Mouse (Mus musculus) myocyte (in vitro differentiated cells): ENCODE results near the gene Hist1h2ak. TPM values are rescaled to one million over a fixed set of nuclear protein-coding genes. Genes with fewer than 3 reads are reported as not detected.
"Not testable (repeated sequence)": the region's sequence is repeated elsewhere in the genome, so short reads cannot be mapped to it uniquely, and the experiment has no call there.

ENCODE experiments used
- H3K27me3 ChIP-seq: one replicate; pipeline ENCODE4 v1.6.1; 2011; ENCODE audit not compliant: control insufficient read depth, insufficient read depth, insufficient read length
- H3K36me3 ChIP-seq: one replicate; pipeline ENCODE4 v1.6.1; 2011; ENCODE audit not compliant: control insufficient read depth, insufficient read depth
- H3K4me2 ChIP-seq: one replicate; pipeline ENCODE4 v1.6.1; 2011; ENCODE audit warnings: low read depth, control low read depth
- H3K4me3 ChIP-seq: one replicate; pipeline ENCODE4 v1.5.1; 2011; ENCODE audit warnings: mild to moderate bottlenecking, control low read depth, moderate library complexity
- H3K79me2 ChIP-seq: one replicate; pipeline ENCODE4 v1.6.1; 2011; ENCODE audit not compliant: control insufficient read depth, insufficient read depth
- H3ac ChIP-seq: one replicate; pipeline ENCODE4 v1.6.1; 2011; ENCODE audit not compliant: control insufficient read depth, insufficient read length
- CEBPB ChIP-seq: IDR thresholded peaks from 2 replicates; pipeline ENCODE4 v1.6.1; 2011; ENCODE audit warnings: mild to moderate bottlenecking, moderate library complexity; ENCODE audit not compliant: poor library complexity, insufficient read depth, severe bottlenecking
- E2F4 ChIP-seq: IDR thresholded peaks from one replicate; pipeline ENCODE4 v1.6.1; 2011; ENCODE audit warnings: mild to moderate bottlenecking, control low read depth, moderate library complexity; ENCODE audit not compliant: insufficient read depth
- MAX ChIP-seq: IDR thresholded peaks from one replicate; pipeline ENCODE4 v1.6.1; 2011; ENCODE audit warnings: low read depth, mild to moderate bottlenecking, control low read depth
- MYOD1 ChIP-seq, 3 experiments: IDR thresholded peaks; one replicate each; pipeline ENCODE4 v1.6.1; 2011; ENCODE audit warnings: control low read depth in 2 of 3, low read depth in 2 of 3, mild to moderate bottlenecking in 2 of 3, moderate library complexity in 1 of 3; ENCODE audit not compliant: insufficient read length in 2 of 3, control insufficient read depth in 1 of 3
- MYOG ChIP-seq, 3 experiments: IDR thresholded peaks; one replicate each; pipeline ENCODE4 v1.6.1; 2011; ENCODE audit warnings: control low read depth in 2 of 3, low read depth in 2 of 3, mild to moderate bottlenecking in 2 of 3; ENCODE audit not compliant: insufficient read length in 2 of 3, control insufficient read depth in 1 of 3, insufficient read depth in 1 of 3
- POLR2A ChIP-seq: IDR thresholded peaks from one replicate; pipeline ENCODE4 v1.6.1; 2011; ENCODE audit warnings: low read depth, mild to moderate bottlenecking, control low read depth, moderate library complexity; ENCODE audit not compliant: insufficient read length
- POLR2AphosphoS2 ChIP-seq: IDR thresholded peaks from one replicate; pipeline ENCODE4 v1.6.1; 2011; ENCODE audit warnings: low read depth, control low read depth; ENCODE audit not compliant: insufficient read length
- REST ChIP-seq: IDR thresholded peaks from one replicate; pipeline ENCODE4 v1.6.1; 2011; ENCODE audit warnings: mild to moderate bottlenecking, control low read depth, moderate library complexity; ENCODE audit not compliant: insufficient read depth, insufficient read length
- SRF ChIP-seq: IDR thresholded peaks from one replicate; pipeline ENCODE4 v1.6.1; 2011; ENCODE audit warnings: low read depth; ENCODE audit not compliant: control insufficient read depth, insufficient read length
- TCF12 ChIP-seq: IDR thresholded peaks from one replicate; pipeline ENCODE4 v1.6.1; 2011; ENCODE audit warnings: mild to moderate bottlenecking, control low read depth; ENCODE audit not compliant: poor library complexity, insufficient read depth, severe bottlenecking
- TCF3 ChIP-seq: IDR thresholded peaks from one replicate; pipeline ENCODE4 v1.6.1; 2011; ENCODE audit warnings: low read depth, control low read depth; ENCODE audit not compliant: insufficient read length
- USF1 ChIP-seq: IDR thresholded peaks from one replicate; pipeline ENCODE4 v1.6.1; 2011; ENCODE audit warnings: low read depth, mild to moderate bottlenecking, control low read depth, moderate library complexity
- polyA plus RNA-seq: library from polyadenylated mRNA; unstranded; fragments of >200 nt; fragmentation: generic; extraction: Trizol; gene quantifications from one replicate; pipeline ENCODE4 v1.2.1, GENCODE M21; 2012; ENCODE audit warnings: missing spikeins

The Hist1h2ak gene
- polyA plus RNA-seq, 1 experiment: 2.3 TPM

DNA sequence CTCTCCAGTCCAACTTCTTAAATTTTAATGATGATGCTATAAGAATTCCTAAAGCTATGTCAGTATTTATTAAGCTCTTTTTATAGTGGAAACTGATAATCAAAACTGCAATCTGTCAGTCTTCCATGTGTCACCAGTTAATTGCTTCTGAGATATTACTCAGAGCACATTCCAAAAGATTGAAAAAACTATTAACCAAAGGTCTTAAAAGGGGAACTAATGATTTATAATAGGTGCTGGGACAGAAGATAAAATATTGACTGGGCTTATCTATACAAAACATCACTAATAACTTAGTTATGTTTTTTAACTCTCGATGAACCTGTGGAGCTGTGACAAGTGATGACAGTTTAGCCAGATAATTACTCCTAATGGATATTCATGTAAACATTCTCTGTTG lies 8.6 kb downstream of the Hist1h2ak start:
- no peak overlapping the region for H3K4me2 ChIP-seq
- no peak overlapping the region for H3ac ChIP-seq
- no peaks in the 10 kb centered on the region for H3K27me3 ChIP-seq
- peaks cover 28% of the 10 kb centered on the region for H3K79me2 ChIP-seq
- TF ChIP-seq POLR2A (no peak), SRF (no peak), E2F4 (no peak), REST (no peak), MYOD1 (IDR thresholded peaks at IDR 0.05; ENCODE audit: control insufficient read depth in 1 of 3, insufficient read length in 2 of 3, low read depth in 2 of 3) (no peak), MAX (no peak), POLR2AphosphoS2 (no peak), TCF3 (no peak), USF1 (no peak), CEBPB (no peak), MYOG (IDR thresholded peaks at IDR 0.05; ENCODE audit: control insufficient read depth in 1 of 3, insufficient read depth in 1 of 3, insufficient read length in 2 of 3, low read depth in 2 of 3) (no peak), TCF12 (no peak)
- H3K36me3 ChIP-seq: no peaks in the 10 kb centered on the region
- H3K4me3 ChIP-seq: no peak overlapping the region

GRCm38 (mm10) chr13:21734906-21735767 lies 18.5 kb downstream of the Hist1h2ak start, which contains the start of gene Hist1h4j:
Hist1h4j (plus strand) TSS chr13:21735064.
- peak within 1 kb of the TSS; percentile 97 for H3K4me2 ChIP-seq
- H3ac ChIP-seq: peak within 1 kb of the TSS; percentile 47
- TF ChIP-seq POLR2A (peak; percentile 84), POLR2AphosphoS2 (peak; percentile 96), E2F4 (peak; percentile 42)
- H3K79me2 ChIP-seq, H3K27me3 ChIP-seq, H3K36me3 ChIP-seq: not testable (repeated sequence)
- peak within 1 kb of the TSS; percentile 37 for H3K4me3 ChIP-seq

DNA sequence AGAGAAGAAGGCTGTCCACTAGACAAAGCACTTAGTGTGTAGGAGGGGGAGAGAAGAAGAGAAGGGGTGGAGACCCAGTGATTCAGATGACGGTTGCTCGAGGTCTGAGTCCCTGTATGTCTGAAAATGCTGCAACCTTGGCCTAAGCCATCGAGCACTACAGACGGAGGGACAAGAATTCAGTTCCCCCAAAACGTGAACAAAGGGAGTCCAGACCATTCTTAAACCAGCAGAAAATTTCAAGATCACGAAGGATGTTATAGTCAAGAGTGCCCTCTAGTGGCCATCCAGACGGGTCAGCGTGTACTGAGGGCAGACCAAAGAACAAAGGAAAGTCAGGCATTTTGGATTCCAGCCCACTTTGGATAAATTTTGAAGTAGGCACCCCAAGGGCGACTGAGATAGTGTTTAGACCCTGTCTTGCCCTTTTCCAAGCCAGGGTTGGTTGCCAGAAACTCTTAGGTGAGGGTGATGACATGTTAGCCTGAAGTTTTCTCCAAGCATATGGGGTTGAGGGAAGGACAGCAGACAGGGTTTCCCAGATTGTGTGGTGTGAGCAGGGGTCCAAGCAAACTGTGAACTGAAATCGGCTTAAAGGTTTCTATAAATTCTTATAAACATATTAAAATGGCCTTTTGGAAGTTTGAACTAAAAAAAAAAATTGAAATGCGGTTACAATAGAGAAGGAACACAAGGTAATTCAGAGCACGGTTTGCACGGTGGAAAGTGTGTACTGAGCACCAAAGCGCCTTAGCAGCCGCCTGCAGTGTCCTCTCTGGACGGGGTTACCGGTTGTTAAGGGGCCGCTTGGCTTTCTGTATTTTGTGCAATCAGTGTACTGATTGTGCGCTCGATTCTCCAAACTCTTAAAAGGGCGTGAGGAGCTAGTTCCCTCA lies 19.4 kb downstream of the Hist1h2ak start:
- no peaks in the 10 kb centered on the region for H3K36me3 ChIP-seq

DNA sequence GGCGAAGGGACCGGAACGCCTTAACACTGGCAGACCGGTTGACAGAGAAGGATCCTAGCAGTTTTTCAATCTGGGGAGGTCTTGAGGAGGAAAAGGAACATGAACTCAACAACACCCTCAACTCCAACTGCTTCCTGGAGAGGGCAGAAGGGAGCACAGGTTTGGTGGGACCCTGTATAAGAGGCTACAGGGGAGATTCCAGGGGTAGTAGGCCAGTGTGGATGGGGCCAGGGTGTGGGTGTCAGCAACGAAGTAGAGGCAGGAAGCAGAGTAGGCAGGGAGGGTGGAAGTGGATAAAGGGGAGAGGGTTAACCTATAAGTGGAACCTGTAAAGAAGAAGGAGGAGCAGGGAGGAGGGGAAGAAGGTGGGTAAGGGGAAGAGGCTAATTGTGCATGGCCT lies 20.2 kb downstream of the Hist1h2ak start:
- H3K4me2 ChIP-seq: no peak overlapping the region
- no peaks in the 10 kb centered on the region for H3K27me3 ChIP-seq
- no peak overlapping the region for H3K4me3 ChIP-seq
- no peaks in the 10 kb centered on the region for H3K36me3 ChIP-seq
- H3K79me2 ChIP-seq: no peaks in the 10 kb centered on the region
- no peak for TF ChIP-seq POLR2AphosphoS2
- H3ac ChIP-seq: no peak overlapping the region

More for the DNA sequence above, 19.4 kb downstream of the Hist1h2ak start:
- Histone ChIP-seq H3K4me2 (peak overlapping the region; percentile 97), H3ac (peak overlapping the region; percentile 47), H3K4me3 (peak overlapping the region; percentile 37), H3K27me3 (no peaks in the 10 kb centered on the region), H3K79me2 (no peaks in the 10 kb centered on the region)
- TF ChIP-seq MYOD1 (IDR thresholded peaks at IDR 0.05; ENCODE audit: control insufficient read depth in 1 of 3, insufficient read length in 2 of 3, low read depth in 2 of 3): no peak
- TF ChIP-seq MYOG (IDR thresholded peaks at IDR 0.05; ENCODE audit: control insufficient read depth in 1 of 3, insufficient read depth in 1 of 3, insufficient read length in 2 of 3, low read depth in 2 of 3): no peak
- no peak for TF ChIP-seq REST
- TF ChIP-seq E2F4: no peak
- TF ChIP-seq TCF3: no peak
- TF ChIP-seq CEBPB: no peak
- TF ChIP-seq POLR2A: no peak
- no peak for TF ChIP-seq SRF
- no peak for TF ChIP-seq MAX
- no peak for TF ChIP-seq TCF12

DNA sequence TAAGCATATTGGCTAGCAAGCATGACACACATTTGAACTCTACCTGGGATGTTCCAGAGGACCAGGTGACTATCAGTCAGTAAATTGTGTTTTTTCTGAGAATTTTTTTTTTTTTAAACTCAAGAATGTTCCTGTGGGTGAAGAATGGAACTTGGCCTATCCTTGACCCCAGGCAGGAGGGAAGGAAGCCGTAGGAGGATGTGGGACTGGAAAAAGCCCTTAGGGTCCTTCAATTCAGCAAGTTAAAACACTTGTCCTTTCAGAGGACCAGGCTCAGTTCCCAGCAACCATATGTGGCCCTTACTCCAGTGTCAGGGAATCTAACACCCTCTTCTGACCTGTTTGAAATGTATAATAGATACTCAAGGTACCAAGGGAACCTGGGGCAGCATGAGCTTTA lies 24.1 kb downstream of the Hist1h2ak start:
- no peaks in the 10 kb centered on the region for H3K79me2 ChIP-seq
- no peaks in the 10 kb centered on the region for H3K36me3 ChIP-seq

More for the DNA sequence above, 24.1 kb downstream of the Hist1h2ak start:
- H3ac ChIP-seq: no peak overlapping the region
- no peak for TF ChIP-seq CEBPB
- no peak for TF ChIP-seq POLR2A
- TF ChIP-seq MAX: no peak
- TF ChIP-seq TCF12: no peak
- no peak for TF ChIP-seq E2F4
- no peak for TF ChIP-seq MYOG (IDR thresholded peaks at IDR 0.05; ENCODE audit: control insufficient read depth in 1 of 3, insufficient read depth in 1 of 3, insufficient read length in 2 of 3, low read depth in 2 of 3)
- TF ChIP-seq SRF: no peak
- TF ChIP-seq USF1: no peak
- TF ChIP-seq TCF3: no peak
- no peak for TF ChIP-seq REST
- no peak for TF ChIP-seq POLR2AphosphoS2
- no peak for TF ChIP-seq MYOD1 (IDR thresholded peaks at IDR 0.05; ENCODE audit: control insufficient read depth in 1 of 3, insufficient read length in 2 of 3, low read depth in 2 of 3)
- H3K4me2 ChIP-seq: no peak overlapping the region
- no peaks in the 10 kb centered on the region for H3K27me3 ChIP-seq
- H3K4me3 ChIP-seq: no peak overlapping the region
